Mouse (Mus musculus) E14TG2a.4 (cell line): ENCODE measurements around the gene Siglecg.

Experiments
- CTCF ChIP-seq: conservative IDR thresholded peaks from 2 replicates; pipeline ENCODE4 v1.5.1; 2014; ENCODE audit warnings: low read length
- NANOG ChIP-seq: IDR thresholded peaks from 2 replicates; pipeline ENCODE4 v1.6.1; 2014; ENCODE audit warnings: borderline replicate concordance, low read length, mixed read lengths
- POU5F1 ChIP-seq: IDR thresholded peaks from 2 replicates; pipeline ENCODE4 v1.6.1; 2014; ENCODE audit warnings: low read length, borderline replicate concordance

DNA sequence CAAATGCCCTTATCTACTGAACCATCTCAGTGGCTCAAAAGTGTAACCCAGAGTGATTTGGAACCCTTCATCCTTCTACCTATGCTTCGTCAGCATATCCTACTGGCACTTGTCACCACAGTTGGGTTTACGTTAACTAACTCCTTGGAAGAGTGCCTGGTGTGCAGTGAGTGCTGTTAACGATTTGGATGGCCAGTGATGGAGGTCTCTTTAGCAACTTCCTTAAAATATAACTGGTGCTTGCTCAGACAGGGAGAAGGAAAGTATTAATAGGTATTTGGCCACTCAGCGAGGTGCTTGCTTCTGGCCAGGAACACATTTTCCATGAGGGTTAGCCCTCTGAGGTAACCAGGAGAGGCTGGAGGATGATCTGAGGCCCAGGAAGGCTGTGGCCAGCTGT, 39.8 kb downstream of the Siglecg start:
- TF ChIP-seq CTCF, result no peak
- no peak for TF ChIP-seq POU5F1
- no peak for TF ChIP-seq NANOG
